Mouse (Mus musculus): ENCODE measurements around the gene Igf2bp2. TPM values are rescaled to one million over a fixed set of nuclear protein-coding genes. Genes with fewer than 3 reads are reported as not detected.

The Igf2bp2 gene
- 0.18 and 0.38 TPM in 2 replicates for polyA plus RNA-seq (2012; ENCODE audit: low replicate concordance)

GRCm38 (mm10) chr16:22162512-22163455 lies at the start of gene Igf2bp2:
Gene Igf2bp2, minus strand, starts transcription at chr16:22163299.

GRCm38 (mm10) chr16:22009099-22009584 lies 154.0 kb downstream of the Igf2bp2 start, which contains the start of gene Senp2:
Gene Senp2, plus strand, starts transcription at chr16:22009484.

Other genes starting within 250 kb of the Igf2bp2 start
- gene Tmem41a, start 215.7 kb downstream of the Igf2bp2 start, polyA plus RNA-seq (2012; ENCODE audit: low replicate concordance) = 4.7 and 8.5 TPM in 2 replicates
- gene Liph, start 167.6 kb downstream of the Igf2bp2 start, polyA plus RNA-seq (2012; ENCODE audit: low replicate concordance) = 0.19 TPM in 1 of 2 replicates, not detected in the other
- 10.8 and 17.1 TPM in 2 replicates for gene Senp2, start 153.8 kb downstream of the Igf2bp2 start, polyA plus RNA-seq (2012; ENCODE audit: low replicate concordance)
- 43.6 and 45.4 TPM in 2 replicates for gene Tra2b, start 102.7 kb upstream of the Igf2bp2 start, polyA plus RNA-seq (2012; ENCODE audit: low replicate concordance)

Measured in leukemia stem cell, adult 10-12 weeks (primary cell).